Mouse (Mus musculus): Measurements from ENCODE around the gene Rnpepl1.
A peak's percentile ranks its signal among the peaks of the same experiment; 100 is the strongest.
"Not testable (repeated sequence)": the region's sequence is repeated elsewhere in the genome, so short reads cannot be mapped to it uniquely, and the experiment has no call there.

The Rnpepl1 gene

GRCm38 (mm10) chr1:92943219-92943989, 32.8 kb downstream of the Rnpepl1 start:
- DNase-seq (ENCODE audit: low spot score) = no peak

- DNase-seq (ENCODE audit: low spot score) = no peak
Observed at GRCm38 (mm10) chr1:92947966-92948365, 37.4 kb downstream of the Rnpepl1 start.

- no peak for DNase-seq (ENCODE audit: low spot score)
Observed at GRCm38 (mm10) chr1:92949426-92949825, 38.8 kb downstream of the Rnpepl1 start.

GRCm38 (mm10) chr1:92950607-92951006, 40.0 kb downstream of the Rnpepl1 start, which contains the start of gene Gpr35:
Gene Gpr35 (plus strand): TSS chr1:92950865.
- no peak for DNase-seq (ENCODE audit: low spot score)

GRCm38 (mm10) chr1:92953641-92954040, 43.1 kb downstream of the Rnpepl1 start:
- DNase-seq (ENCODE audit: low spot score) = no peak

GRCm38 (mm10) chr1:92956571-92957335, 46.2 kb downstream of the Rnpepl1 start:
- peak; percentile 60 for DNase-seq (ENCODE audit: low spot score)

GRCm38 (mm10) chr1:92958999-92959398, 48.4 kb downstream of the Rnpepl1 start:
- no peak for DNase-seq (ENCODE audit: low spot score)

- DNase-seq (ENCODE audit: low spot score) = not testable (repeated sequence)
Observed at GRCm38 (mm10) chr1:92970791-92971190, 60.2 kb downstream of the Rnpepl1 start.

- DNase-seq (ENCODE audit: low spot score) = no peak
Observed at GRCm38 (mm10) chr1:92971879-92972795, 61.6 kb downstream of the Rnpepl1 start.

- DNase-seq (ENCODE audit: low spot score) = no peak
Observed at GRCm38 (mm10) chr1:92972854-92973253, 62.3 kb downstream of the Rnpepl1 start.

Data from T-cell, adult 2 months (primary cell).